Mouse (Mus musculus) T-helper 2 cell (primary cell): ENCODE data around the gene Lingo2.

Experiments used
- in situ Hi-C: fragments of 300-600 bp; cut with MboI, MseI; formaldehyde crosslinking; loops from one replicate; pipeline ENCODE4 v1.15.1; 2025; ENCODE audit warnings: high pct_unique_total_duplicates

The Lingo2 gene

GRCm38 (mm10) chr4:36560997-36561396 lies 390.6 kb downstream of the Lingo2 start:
- in situ Hi-C loops = no loop called here

DNA sequence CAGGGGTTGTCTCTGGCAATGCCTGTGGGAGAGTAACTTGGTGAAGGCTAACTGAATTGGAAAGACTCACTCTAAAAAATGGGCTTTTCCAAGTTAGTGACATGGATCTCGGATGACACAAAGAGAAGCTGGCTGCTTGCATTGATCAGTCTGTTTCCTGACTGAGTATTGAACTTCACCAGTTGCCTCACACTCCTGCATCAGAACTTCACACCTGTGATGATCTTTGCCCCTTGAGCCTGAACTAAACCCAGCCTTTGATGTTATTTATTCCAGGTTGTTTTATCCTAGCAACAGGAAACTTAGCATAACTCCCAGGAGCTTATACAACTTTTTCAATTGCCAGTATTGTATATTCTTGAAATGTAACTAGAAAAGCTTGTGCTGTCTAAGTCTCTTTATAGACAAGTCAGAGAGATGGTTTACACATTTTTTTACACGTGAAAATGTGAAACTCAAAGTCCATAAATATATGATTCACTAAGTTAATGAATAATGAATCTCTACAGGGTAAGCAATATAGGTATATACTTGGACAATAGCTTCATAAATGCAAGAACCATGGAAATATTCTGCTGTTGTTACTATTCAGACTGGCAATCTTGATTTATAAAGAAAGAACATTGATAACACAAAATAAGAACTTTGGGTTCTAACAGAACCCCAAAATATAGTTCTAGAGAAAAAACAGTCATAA lies 410.7 kb downstream of the Lingo2 start:
- in situ Hi-C loops = no loop called here

GRCm38 (mm10) chr4:36533895-36534294 lies 417.7 kb downstream of the Lingo2 start:
- in situ Hi-C loops = no loop called here

DNA sequence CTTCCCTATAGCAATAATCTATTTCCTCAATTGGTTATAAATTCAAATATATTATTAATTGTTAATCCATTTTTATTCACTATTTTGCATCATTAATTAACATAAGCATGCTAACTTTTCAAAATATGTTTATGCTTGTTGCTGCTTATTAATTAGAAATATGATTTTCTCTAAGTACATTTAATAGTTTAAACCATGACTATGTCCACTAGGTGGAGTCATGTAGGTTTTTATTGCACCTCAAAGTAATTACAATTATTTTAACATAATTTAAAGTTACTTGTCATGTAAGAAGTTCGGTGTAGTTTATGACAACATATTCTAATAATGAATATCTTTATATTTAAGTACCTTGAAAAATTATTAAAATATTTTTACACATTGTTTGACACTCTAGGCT lies 461.3 kb downstream of the Lingo2 start:
- in situ Hi-C loops = no loop called here

- in situ Hi-C loops = no loop called here
Observed at GRCm38 (mm10) chr4:36435211-36435610, 516.3 kb downstream of the Lingo2 start.

- in situ Hi-C loops = no loop called here
Observed at GRCm38 (mm10) chr4:36426192-36426591, 525.4 kb downstream of the Lingo2 start.

DNA sequence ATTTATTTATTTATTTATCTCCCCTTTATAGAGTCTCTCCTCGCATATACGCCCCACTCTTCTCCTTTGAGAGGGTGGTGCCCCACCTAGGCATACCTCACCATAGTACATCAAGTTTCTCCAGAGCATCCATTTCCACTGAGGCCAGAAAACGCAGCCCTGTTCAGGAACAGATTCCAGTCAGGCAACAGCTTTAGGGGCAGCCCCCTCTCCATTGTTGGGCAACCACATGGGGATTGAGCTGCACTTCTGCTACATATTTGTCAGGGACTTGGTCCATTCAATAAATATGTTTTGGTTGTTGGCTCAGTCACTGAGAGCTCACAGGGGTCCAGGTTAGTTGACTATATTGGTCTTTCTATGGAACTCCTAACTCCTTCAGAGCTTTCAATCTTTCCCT lies 544.2 kb downstream of the Lingo2 start:
- in situ Hi-C loops = no loop called here

DNA sequence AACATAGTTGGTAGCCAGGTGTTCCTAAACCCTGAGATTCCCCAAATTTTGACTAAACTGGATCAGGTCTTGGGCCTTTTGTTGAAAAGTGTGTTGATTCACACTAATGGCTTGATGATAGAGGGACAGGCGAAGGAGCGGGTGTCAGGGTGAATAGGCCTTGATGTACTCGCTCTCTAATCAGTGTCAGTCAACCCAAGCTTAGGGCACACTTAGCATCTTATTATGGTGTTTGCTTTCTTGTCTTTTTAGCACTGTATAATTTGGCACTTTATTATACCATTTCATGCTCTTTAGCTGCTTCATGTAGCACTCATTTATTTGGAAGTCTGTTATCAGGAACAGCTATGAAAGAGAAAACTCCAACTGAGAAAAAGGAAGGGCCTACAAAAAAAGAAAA lies 582.6 kb downstream of the Lingo2 start:
- in situ Hi-C loops = no loop called here

DNA sequence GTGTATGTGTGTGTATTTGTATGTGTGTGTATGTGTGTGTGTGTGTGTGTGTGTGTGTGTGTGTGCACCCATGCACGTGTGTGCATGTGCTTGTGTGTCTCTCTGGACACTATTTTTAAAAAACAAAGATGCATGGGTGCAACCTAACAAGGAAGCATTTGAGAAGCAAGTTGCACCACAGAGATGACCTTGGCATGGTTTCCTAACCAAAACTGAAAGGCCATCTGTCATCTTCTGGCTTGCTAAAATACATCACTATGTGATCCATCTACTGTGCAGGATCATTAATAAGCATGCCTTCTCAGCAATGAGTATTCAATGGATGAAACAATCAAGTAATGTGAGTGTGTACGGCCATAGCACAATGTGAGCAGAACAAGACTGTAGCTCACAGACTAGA lies 597.1 kb downstream of the Lingo2 start:
- in situ Hi-C loops = no loop called here

GRCm38 (mm10) chr4:36331741-36332140 lies 619.8 kb downstream of the Lingo2 start:
- in situ Hi-C loops = no loop called here

DNA sequence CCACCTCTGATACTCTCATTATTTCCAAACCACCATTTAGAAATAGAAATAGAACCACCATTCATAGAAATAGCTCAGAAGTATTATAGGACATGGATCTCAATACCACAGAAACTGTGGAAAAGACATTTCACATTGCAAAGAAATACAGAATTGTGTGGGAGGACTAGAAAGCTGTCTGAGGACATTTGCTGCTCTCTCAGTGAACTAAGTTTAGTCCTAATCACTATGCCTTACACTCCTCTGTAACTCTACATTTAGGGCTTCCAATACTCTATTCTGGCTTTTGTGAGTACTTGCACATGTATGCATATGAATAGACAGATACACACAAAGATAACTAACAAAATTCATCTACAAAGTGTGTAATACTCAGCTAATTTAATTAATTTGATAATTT lies 625.9 kb downstream of the Lingo2 start:
- in situ Hi-C loops = no loop called here

DNA sequence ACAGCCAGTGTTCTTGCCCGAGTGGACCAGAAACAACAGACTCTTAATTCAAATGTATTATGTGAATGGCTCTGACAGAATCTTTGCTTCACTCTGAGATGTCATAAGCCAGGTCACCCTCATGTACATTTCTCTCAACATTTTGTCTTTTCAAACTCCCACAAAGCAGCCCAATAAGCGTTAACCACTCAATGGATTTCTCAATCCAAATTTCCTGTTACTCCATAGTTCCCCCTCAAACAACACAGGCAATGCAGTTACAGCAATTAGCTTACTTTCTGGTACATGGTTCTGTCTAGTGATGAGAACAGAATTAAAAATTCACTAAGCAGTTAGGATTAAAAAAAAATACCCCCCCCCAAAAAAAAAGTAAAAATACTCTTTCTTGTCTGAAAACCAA lies 638.5 kb downstream of the Lingo2 start:
- in situ Hi-C loops = no loop called here

- in situ Hi-C loops = no loop called here
Observed at GRCm38 (mm10) chr4:36311431-36311830, 640.1 kb downstream of the Lingo2 start.

- in situ Hi-C loops = no loop called here
Observed at GRCm38 (mm10) chr4:36305228-36305627, 646.3 kb downstream of the Lingo2 start.

DNA sequence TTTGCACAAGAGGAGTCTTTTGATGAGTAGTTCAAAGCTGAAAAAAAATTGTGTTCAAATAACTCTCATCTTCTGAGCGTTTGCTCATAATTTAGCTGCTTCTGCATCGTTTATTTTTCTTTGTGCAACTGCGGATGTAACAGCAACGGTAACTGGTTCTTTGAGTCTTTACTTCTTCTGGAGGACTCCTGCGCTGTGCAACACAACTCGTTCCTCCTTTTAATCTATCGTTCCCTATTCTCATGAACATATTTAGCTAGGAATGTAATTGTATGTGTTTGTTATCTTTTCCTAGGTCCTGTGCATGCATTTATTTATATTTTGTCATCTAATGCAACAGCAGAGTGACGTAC lies 661.9 kb downstream of the Lingo2 start:
- in situ Hi-C loops = no loop called here

DNA sequence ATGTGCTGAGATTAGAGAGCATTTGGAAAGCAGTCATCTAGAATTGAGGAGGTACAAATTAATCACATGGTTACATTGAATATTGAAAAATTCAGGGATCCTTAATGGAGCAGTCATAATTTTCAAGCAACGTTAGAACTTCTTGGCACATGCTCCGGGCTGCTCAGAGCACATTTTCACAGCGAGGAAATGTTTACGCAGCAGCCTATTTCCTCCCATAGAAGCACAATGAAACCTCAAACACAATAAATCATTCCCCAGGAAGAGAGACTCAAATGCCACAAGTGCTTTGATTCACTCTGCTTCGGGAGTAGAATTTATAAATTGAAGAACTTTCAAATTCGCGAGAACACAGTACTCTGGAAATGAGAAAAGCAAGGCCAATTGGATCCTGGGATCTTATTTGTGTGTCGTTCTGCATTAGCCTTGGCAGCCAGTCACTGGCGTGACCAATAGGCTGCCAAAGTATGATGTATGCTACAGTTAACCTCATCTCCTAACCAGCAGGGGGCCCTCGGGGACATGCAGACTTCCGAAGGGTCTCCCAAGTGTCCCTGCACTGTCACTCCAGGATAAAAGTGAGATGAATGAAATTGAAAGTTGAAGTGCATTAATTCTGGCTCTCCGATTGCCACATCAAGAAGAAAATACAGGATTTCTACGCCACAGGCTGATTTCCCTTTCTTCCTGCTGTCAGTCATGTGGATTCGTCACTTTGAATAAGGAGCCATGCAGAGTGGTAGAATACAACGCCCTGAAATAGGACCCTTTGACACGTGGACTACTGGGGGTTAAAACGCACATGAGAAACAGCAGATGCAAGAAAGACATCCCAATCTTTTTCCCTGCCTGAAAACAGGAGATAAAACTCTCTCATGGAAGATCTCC lies 662.5 kb downstream of the Lingo2 start:
- in situ Hi-C loops = no loop called here

- in situ Hi-C loops = no loop called here
Observed at GRCm38 (mm10) chr4:36262436-36263169, 688.9 kb downstream of the Lingo2 start.

GRCm38 (mm10) chr4:36186231-36186922 lies 765.2 kb downstream of the Lingo2 start:
- in situ Hi-C loops = no loop called here

DNA sequence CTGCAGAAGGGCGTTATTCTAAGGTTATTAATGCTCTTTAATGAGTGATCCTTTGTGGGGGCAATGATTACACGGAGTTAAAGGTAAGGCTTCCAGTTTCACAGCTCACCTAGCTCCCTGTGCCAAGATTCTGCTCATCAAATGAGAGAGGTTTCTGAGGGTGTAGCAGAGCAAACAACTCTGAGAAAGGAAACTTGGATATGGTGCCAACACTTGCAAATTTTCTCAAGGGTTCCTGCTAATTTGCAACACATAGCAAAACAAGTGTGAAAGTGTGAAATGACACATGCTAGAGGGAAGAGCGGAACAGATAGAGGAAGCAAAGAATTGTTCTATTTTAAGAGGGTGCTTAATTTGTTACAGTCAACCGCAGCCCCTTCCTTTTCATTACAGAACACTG lies 767.9 kb downstream of the Lingo2 start:
- in situ Hi-C loops = no loop called here

DNA sequence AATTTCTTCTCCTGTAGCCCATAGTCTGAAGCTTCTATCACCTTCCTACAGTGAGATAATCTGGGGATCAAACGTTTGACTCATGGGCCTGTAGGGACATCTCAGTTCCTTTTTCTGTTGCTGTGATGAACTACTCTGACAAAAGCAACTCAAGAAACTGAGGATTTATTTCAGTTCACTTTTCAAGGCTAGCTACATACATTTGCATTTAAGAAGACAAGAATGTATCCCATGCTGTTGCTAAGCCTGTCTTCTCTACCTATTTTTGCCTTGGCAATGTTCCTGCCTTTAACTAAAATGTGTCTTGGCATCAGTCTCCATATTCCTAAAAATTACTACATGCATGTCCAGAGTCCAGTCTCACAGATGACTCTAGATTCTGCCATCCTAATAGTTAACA lies 781.4 kb downstream of the Lingo2 start:
- in situ Hi-C loops = no loop called here

GRCm38 (mm10) chr4:36131341-36131740 lies 820.2 kb downstream of the Lingo2 start:
- in situ Hi-C loops = no loop called here

DNA sequence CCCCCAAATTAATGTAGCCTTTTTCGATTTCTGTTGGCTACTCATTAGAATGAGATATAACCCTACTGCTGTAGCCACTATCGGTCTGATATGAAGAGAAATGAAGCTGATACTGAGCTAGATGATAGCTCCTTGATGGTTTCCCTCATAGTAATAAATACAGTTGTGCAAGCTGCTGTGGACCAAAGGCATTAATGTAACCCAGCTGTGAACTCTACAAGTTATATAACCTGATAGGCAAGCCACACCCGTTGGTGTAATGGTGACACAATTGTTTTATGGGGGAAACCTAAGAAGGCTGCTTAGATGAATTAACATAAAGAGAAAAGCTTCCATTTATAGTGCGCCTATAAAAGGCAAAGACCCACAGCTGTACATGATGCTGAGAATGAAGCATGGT lies 856.1 kb downstream of the Lingo2 start:
- in situ Hi-C loops = loop anchor here (10.0 kb wide), 1 partner anchor 1079 kb away; no protein-coding TSS in a partner anchor
